Mouse (Mus musculus) midbrain, embryonic 11.5 days (tissue): Measurements from ENCODE around the gene Fam162b. TPM values are rescaled to one million over a fixed set of nuclear protein-coding genes. Genes with fewer than 3 reads are reported as not detected.

Source experiments
- ATAC-seq: fragments of 200-750 bp; cut with Nextera tagmentation; 2 replicates; pipeline ENCODE4 v1.8.0; 2017; ENCODE audit warnings: moderate TSS enrichment, moderate library complexity; ENCODE audit not compliant: low FRiP score
- DNase-seq: peaks from one replicate; pipeline ENCODE4 v3.0.0; 2015; ENCODE audit warnings: low spot score; ENCODE audit errors: missing footprints
- H3K27ac ChIP-seq: fragments of 300-500 bp; sonication (generic); 2 replicates; pipeline ENCODE4 v1.5.1; 2014; ENCODE audit warnings: low read depth, low read length
- H3K27me3 ChIP-seq: fragments of 300-500 bp; sonication (generic); 2 replicates; pipeline ENCODE4 v1.6.1; 2014; ENCODE audit warnings: mild to moderate bottlenecking, low read length, moderate library complexity, mixed read lengths; ENCODE audit not compliant: control insufficient read depth, insufficient read depth
- H3K36me3 ChIP-seq: fragments of 300-500 bp; sonication (generic); 2 replicates; pipeline ENCODE4 v1.6.1; 2014; ENCODE audit warnings: mild to moderate bottlenecking, low read length, moderate library complexity, mixed read lengths; ENCODE audit not compliant: control insufficient read depth, insufficient read depth
- H3K4me1 ChIP-seq: fragments of 300-500 bp; sonication (generic); 2 replicates; pipeline ENCODE4 v1.6.1; 2014; ENCODE audit warnings: low read length; ENCODE audit not compliant: control insufficient read depth, insufficient read depth
- H3K4me2 ChIP-seq: fragments of 300-500 bp; sonication (generic); 2 replicates; pipeline ENCODE4 v1.6.1; 2014; ENCODE audit warnings: mild to moderate bottlenecking, moderate library complexity
- H3K4me3 ChIP-seq: fragments of 300-500 bp; sonication (generic); 2 replicates; pipeline ENCODE4 v1.5.1; 2014; ENCODE audit warnings: low read depth, low read length
- H3K9ac ChIP-seq: fragments of 300-500 bp; sonication (generic); 2 replicates; pipeline ENCODE4 v1.6.1; 2014; ENCODE audit warnings: low read length
- H3K9me3 ChIP-seq: fragments of 300-500 bp; sonication (generic); 2 replicates; pipeline ENCODE4 v1.6.1; 2016; ENCODE audit warnings: low read length; ENCODE audit not compliant: control insufficient read depth
- WGBS: fragments of 180-500 bp; shearing (Covaris S2); extraction: QIAGEN DNeasy Blood & Tissue Kit; methylation state at CpG from one replicate; pipeline ENCODE4 v1.1.7; 2014; 5-methylcytosine and 5-hydroxymethylcytosine counted together
- polyA plus RNA-seq: library from polyadenylated mRNA; unstranded; fragments of >200 nt; fragmentation: Nextera tagmentation; extraction: Ambion mirVana; gene quantifications from 2 replicates; pipeline ENCODE4 v1.2.1, GENCODE M21; 2014

The Fam162b gene
- polyA plus RNA-seq, 1 experiment from 2014 or later = 2.8 TPM

- Histone ChIP-seq H3K9ac (peak overlapping the region; percentile 72), H3K27ac (peak overlapping the region; percentile 51), H3K36me3 (no peaks in the 10 kb centered on the region), H3K4me2 (peak overlapping the region; percentile 66), H3K4me1 (no peaks in the 10 kb centered on the region), H3K9me3 (no peaks in the 10 kb centered on the region), H3K27me3 (no peaks in the 10 kb centered on the region), H3K4me3 (peak overlapping the region; percentile 42)
- ATAC-seq = peak; percentile 92
- WGBS = 2% methylated on average over 16 of the region's 16 CpGs
- DNase-seq = peak; percentile 99
These were observed 36.8 kb downstream of the Fam162b start for GRCm38 (mm10) chr10:51553348-51554123.

Other genes starting within 250 kb of the Fam162b start
- not detected in 2 replicates for gene Gm49339, start 109.9 kb downstream of the Fam162b start, polyA plus RNA-seq
- gene Lilr4b, start 109.9 kb downstream of the Fam162b start, polyA plus RNA-seq = 0.16 TPM in 1 of 2 replicates, not detected in the other
- 1.0 and 1.2 TPM in 2 replicates for gene Lilrb4a, start 99.6 kb downstream of the Fam162b start, polyA plus RNA-seq
- gene Gprc6a, start 40.9 kb upstream of the Fam162b start, polyA plus RNA-seq = 0.11 TPM in 1 of 2 replicates, not detected in the other
- not detected in 2 replicates for gene Rfx6, start 87.2 kb upstream of the Fam162b start, polyA plus RNA-seq